Mouse (Mus musculus): ENCODE measurements around the gene Dlg2. TPM values are rescaled to one million over a fixed set of nuclear protein-coding genes. Genes with fewer than 3 reads are reported as not detected.

The Dlg2 gene
- polyA plus RNA-seq, 1 experiment, result 1.7 TPM

- no peak overlapping the region for H3K27ac ChIP-seq (ENCODE audit: insufficient read depth, low read length)
- no peak for TF ChIP-seq POLR2A (IDR thresholded peaks at IDR 0.05; ENCODE audit: low read depth, low read length)
- TF ChIP-seq CTCF (IDR thresholded peaks at IDR 0.05; ENCODE audit: extremely low read depth, insufficient read depth, insufficient read length, insufficient replicate concordance), result no peak
- 88% methylated on average over 5 of the region's 5 CpGs for WGBS
These were observed 1734.2 kb downstream of the Dlg2 start for GRCm38 (mm10) chr7:92210701-92211100.

GRCm38 (mm10) chr7:92213751-92214150, 1737.3 kb downstream of the Dlg2 start:
- DNase-seq (ENCODE audit: low read depth in 1 of 2, low spot score in 2 of 2), result no peak
- H3K36me3 ChIP-seq (ENCODE audit: control insufficient read depth, insufficient read depth, low read length), result no peaks in the 10 kb centered on the region
- no peak overlapping the region for H3K27ac ChIP-seq (ENCODE audit: insufficient read depth, low read length)
- no peak overlapping the region for H3K4me3 ChIP-seq (ENCODE audit: extremely low read depth, insufficient read depth, insufficient read length)
- H3K4me1 ChIP-seq (ENCODE audit: control insufficient read depth, insufficient read depth, insufficient read length), result no peaks in the 10 kb centered on the region
- H3K27me3 ChIP-seq (ENCODE audit: control insufficient read depth, insufficient read depth, low read length), result no peaks in the 10 kb centered on the region
- WGBS, result 90% methylated on average over 5 of the region's 5 CpGs
- TF ChIP-seq POLR2A (IDR thresholded peaks at IDR 0.05; ENCODE audit: low read depth, low read length) (no peak), CTCF (IDR thresholded peaks at IDR 0.05; ENCODE audit: extremely low read depth, insufficient read depth, insufficient read length, insufficient replicate concordance) (no peak)

More at GRCm38 (mm10) chr7:92210701-92211100, 1734.2 kb downstream of the Dlg2 start:
- Histone ChIP-seq H3K27me3 (ENCODE audit: control insufficient read depth, insufficient read depth, low read length) (no peaks in the 10 kb centered on the region), H3K36me3 (ENCODE audit: control insufficient read depth, insufficient read depth, low read length) (no peaks in the 10 kb centered on the region), H3K4me1 (ENCODE audit: control insufficient read depth, insufficient read depth, insufficient read length) (no peaks in the 10 kb centered on the region), H3K4me3 (ENCODE audit: extremely low read depth, insufficient read depth, insufficient read length) (no peak overlapping the region)
- no peak for DNase-seq (ENCODE audit: low read depth in 1 of 2, low spot score in 2 of 2)

GRCm38 (mm10) chr7:92218171-92218570, 1741.7 kb downstream of the Dlg2 start:
- no peak for TF ChIP-seq CTCF (IDR thresholded peaks at IDR 0.05; ENCODE audit: extremely low read depth, insufficient read depth, insufficient read length, insufficient replicate concordance)
- Histone ChIP-seq H3K36me3 (ENCODE audit: control insufficient read depth, insufficient read depth, low read length) (no peaks in the 10 kb centered on the region), H3K27me3 (ENCODE audit: control insufficient read depth, insufficient read depth, low read length) (no peaks in the 10 kb centered on the region), H3K4me3 (ENCODE audit: extremely low read depth, insufficient read depth, insufficient read length) (no peak overlapping the region), H3K27ac (ENCODE audit: insufficient read depth, low read length) (no peak overlapping the region), H3K4me1 (ENCODE audit: control insufficient read depth, insufficient read depth, insufficient read length) (no peaks in the 10 kb centered on the region)
- DNase-seq (ENCODE audit: low read depth in 1 of 2, low spot score in 2 of 2), result no peak

GRCm38 (mm10) chr7:92220619-92221018, 1744.1 kb downstream of the Dlg2 start:
- Histone ChIP-seq H3K4me1 (ENCODE audit: control insufficient read depth, insufficient read depth, insufficient read length) (no peaks in the 10 kb centered on the region), H3K4me3 (ENCODE audit: extremely low read depth, insufficient read depth, insufficient read length) (no peak overlapping the region), H3K27ac (ENCODE audit: insufficient read depth, low read length) (no peak overlapping the region), H3K27me3 (ENCODE audit: control insufficient read depth, insufficient read depth, low read length) (no peaks in the 10 kb centered on the region), H3K36me3 (ENCODE audit: control insufficient read depth, insufficient read depth, low read length) (no peaks in the 10 kb centered on the region)
- no peak for DNase-seq (ENCODE audit: low read depth in 1 of 2, low spot score in 2 of 2)
- no peak for TF ChIP-seq CTCF (IDR thresholded peaks at IDR 0.05; ENCODE audit: extremely low read depth, insufficient read depth, insufficient read length, insufficient replicate concordance)
- TF ChIP-seq POLR2A (IDR thresholded peaks at IDR 0.05; ENCODE audit: low read depth, low read length), result no peak

- H3K27me3 ChIP-seq (ENCODE audit: control insufficient read depth, insufficient read depth, low read length), result no peaks in the 10 kb centered on the region
- H3K4me1 ChIP-seq (ENCODE audit: control insufficient read depth, insufficient read depth, insufficient read length), result no peaks in the 10 kb centered on the region
- no peaks in the 10 kb centered on the region for H3K36me3 ChIP-seq (ENCODE audit: control insufficient read depth, insufficient read depth, low read length)
- no peak overlapping the region for H3K4me3 ChIP-seq (ENCODE audit: extremely low read depth, insufficient read depth, insufficient read length)
- 84% methylated on average over 11 of the region's 11 CpGs for WGBS
- no peak overlapping the region for H3K27ac ChIP-seq (ENCODE audit: insufficient read depth, low read length)
- DNase-seq (ENCODE audit: low read depth in 1 of 2, low spot score in 2 of 2), result no peak
- TF ChIP-seq POLR2A (IDR thresholded peaks at IDR 0.05; ENCODE audit: low read depth, low read length), result no peak
- no peak for TF ChIP-seq CTCF (IDR thresholded peaks at IDR 0.05; ENCODE audit: extremely low read depth, insufficient read depth, insufficient read length, insufficient replicate concordance)
These were observed 1758.2 kb downstream of the Dlg2 start for GRCm38 (mm10) chr7:92234476-92235202.

GRCm38 (mm10) chr7:92235541-92236031, 1759.1 kb downstream of the Dlg2 start:
- WGBS, result 83% methylated on average over 12 of the region's 12 CpGs
- TF ChIP-seq POLR2A (IDR thresholded peaks at IDR 0.05; ENCODE audit: low read depth, low read length) (no peak), CTCF (IDR thresholded peaks at IDR 0.05; ENCODE audit: extremely low read depth, insufficient read depth, insufficient read length, insufficient replicate concordance) (no peak)
- no peaks in the 10 kb centered on the region for H3K4me1 ChIP-seq (ENCODE audit: control insufficient read depth, insufficient read depth, insufficient read length)
- H3K4me3 ChIP-seq (ENCODE audit: extremely low read depth, insufficient read depth, insufficient read length), result no peak overlapping the region
- H3K27ac ChIP-seq (ENCODE audit: insufficient read depth, low read length), result no peak overlapping the region
- H3K36me3 ChIP-seq (ENCODE audit: control insufficient read depth, insufficient read depth, low read length), result no peaks in the 10 kb centered on the region
- no peaks in the 10 kb centered on the region for H3K27me3 ChIP-seq (ENCODE audit: control insufficient read depth, insufficient read depth, low read length)
- DNase-seq (ENCODE audit: low read depth in 1 of 2, low spot score in 2 of 2), result no peak

- no peak for TF ChIP-seq POLR2A (IDR thresholded peaks at IDR 0.05; ENCODE audit: low read depth, low read length)
- TF ChIP-seq CTCF (IDR thresholded peaks at IDR 0.05; ENCODE audit: extremely low read depth, insufficient read depth, insufficient read length, insufficient replicate concordance), result no peak
- H3K27ac ChIP-seq (ENCODE audit: insufficient read depth, low read length), result no peak overlapping the region
- no peaks in the 10 kb centered on the region for H3K4me1 ChIP-seq (ENCODE audit: control insufficient read depth, insufficient read depth, insufficient read length)
- H3K27me3 ChIP-seq (ENCODE audit: control insufficient read depth, insufficient read depth, low read length), result no peaks in the 10 kb centered on the region
- no peak overlapping the region for H3K4me3 ChIP-seq (ENCODE audit: extremely low read depth, insufficient read depth, insufficient read length)
- WGBS, result 79% methylated on average over 2 of the region's 2 CpGs
- no peaks in the 10 kb centered on the region for H3K36me3 ChIP-seq (ENCODE audit: control insufficient read depth, insufficient read depth, low read length)
- no peak for DNase-seq (ENCODE audit: low read depth in 1 of 2, low spot score in 2 of 2)
These were observed 1764.4 kb downstream of the Dlg2 start for GRCm38 (mm10) chr7:92240908-92241307.
